Mouse (Mus musculus): ENCODE data around the gene Cys1. TPM values are rescaled to one million over a fixed set of nuclear protein-coding genes. Genes with fewer than 3 reads are reported as not detected.

Gene Cys1
- total and polyA plus RNA-seq, 2 experiments from 2014 or later = 1.4 to 3.9 TPM

GRCm38 (mm10) chr12:24661100-24661499, 20.5 kb downstream of the Cys1 start:
- WGBS = 76% methylated on average over 4 of the region's 4 CpGs
- Histone ChIP-seq H3K27ac (no peak overlapping the region), H3K36me3 (ENCODE audit: insufficient read depth, low read length) (peaks cover 11% of the 10 kb centered on the region; the same call in 1 of the 2 replicates), H3K9me3 (ENCODE audit: low read length) (no peaks in the 10 kb centered on the region), H3K4me1 (ENCODE audit: insufficient read depth, low read length) (no peaks in the 10 kb centered on the region), H3K27me3 (ENCODE audit: insufficient read depth, low read length) (no peaks in the 10 kb centered on the region), H3K9ac (replicated peaks; ENCODE audit: low read length) (no peak overlapping the region), H3K4me2 (ENCODE audit: low read depth, low read length) (no peak overlapping the region), H3K4me3 (ENCODE audit: low read length) (no peak overlapping the region)
- no peak for ATAC-seq
- no peak for DNase-seq (ENCODE audit: low spot score)
- no peak for TF ChIP-seq CTCF (IDR thresholded peaks at IDR 0.05; ENCODE audit: low read depth)

- no peak for TF ChIP-seq CTCF (IDR thresholded peaks at IDR 0.05; ENCODE audit: low read depth)
- Histone ChIP-seq H3K9ac (replicated peaks; ENCODE audit: low read length) (no peak overlapping the region), H3K36me3 (ENCODE audit: insufficient read depth, low read length) (peaks cover 23% of the 10 kb centered on the region; the same call in 1 of the 2 replicates), H3K9me3 (ENCODE audit: low read length) (no peaks in the 10 kb centered on the region), H3K4me1 (ENCODE audit: insufficient read depth, low read length) (no peaks in the 10 kb centered on the region; the same call in 1 of the 2 replicates), H3K4me2 (ENCODE audit: low read depth, low read length) (no peak overlapping the region), H3K27ac (no peak overlapping the region), H3K27me3 (ENCODE audit: insufficient read depth, low read length) (no peaks in the 10 kb centered on the region), H3K4me3 (ENCODE audit: low read length) (no peak overlapping the region)
- WGBS = 86% methylated on average over 9 of the region's 9 CpGs
- 0 out of 2 replicates have a peak, but pooled peaks have one; percentile 16 for ATAC-seq
- DNase-seq (ENCODE audit: low spot score) = no peak
Measured at GRCm38 (mm10) chr12:24659923-24660322, 21.7 kb downstream of the Cys1 start.

GRCm38 (mm10) chr12:24658998-24659397, 22.6 kb downstream of the Cys1 start:
- H3K36me3 ChIP-seq (ENCODE audit: insufficient read depth, low read length) = peaks cover 28% of the 10 kb centered on the region; the same call in 1 of the 2 replicates
- H3K4me3 ChIP-seq (ENCODE audit: low read length) = no peak overlapping the region
- H3K27ac ChIP-seq = no peak overlapping the region
- no peak overlapping the region for H3K4me2 ChIP-seq (ENCODE audit: low read depth, low read length)
- 88% methylated on average over 4 of the region's 4 CpGs for WGBS
- no peaks in the 10 kb centered on the region for H3K27me3 ChIP-seq (ENCODE audit: insufficient read depth, low read length)
- no peaks in the 10 kb centered on the region for H3K9me3 ChIP-seq (ENCODE audit: low read length)
- no peaks in the 10 kb centered on the region; the same call in 1 of the 2 replicates for H3K4me1 ChIP-seq (ENCODE audit: insufficient read depth, low read length)
- ATAC-seq (no peak), DNase-seq (ENCODE audit: low spot score) (no peak)
- no peak overlapping the region for H3K9ac ChIP-seq (replicated peaks; ENCODE audit: low read length)
- TF ChIP-seq CTCF (IDR thresholded peaks at IDR 0.05; ENCODE audit: low read depth) = no peak

GRCm38 (mm10) chr12:24656436-24656835, 25.2 kb downstream of the Cys1 start:
- H3K9ac ChIP-seq (replicated peaks; ENCODE audit: low read length) = no peak overlapping the region
- H3K27me3 ChIP-seq (ENCODE audit: insufficient read depth, low read length) = no peaks in the 10 kb centered on the region
- DNase-seq (ENCODE audit: low spot score) (no peak), ATAC-seq (no peak)
- H3K4me3 ChIP-seq (ENCODE audit: low read length) = no peak overlapping the region
- H3K4me1 ChIP-seq (ENCODE audit: insufficient read depth, low read length) = peaks cover 5% of the 10 kb centered on the region; the same call in 1 of the 2 replicates
- H3K9me3 ChIP-seq (ENCODE audit: low read length) = no peaks in the 10 kb centered on the region
- no peak; the same call in 1 of the 2 replicates for TF ChIP-seq CTCF (IDR thresholded peaks at IDR 0.05; ENCODE audit: low read depth)
- WGBS = 52% methylated on average over 3 of the region's 3 CpGs
- peaks cover 28% of the 10 kb centered on the region; the same call in 1 of the 2 replicates for H3K36me3 ChIP-seq (ENCODE audit: insufficient read depth, low read length)
- H3K27ac ChIP-seq = no peak overlapping the region
- peak overlapping the region; percentile 30 for H3K4me2 ChIP-seq (ENCODE audit: low read depth, low read length)

GRCm38 (mm10) chr12:24654065-24654862, 27.3 kb downstream of the Cys1 start:
- H3K4me2 ChIP-seq (ENCODE audit: low read depth, low read length) = no peak overlapping the region
- WGBS = 76% methylated on average over 16 of the region's 16 CpGs
- ATAC-seq (no peak), DNase-seq (ENCODE audit: low spot score) (no peak)
- no peaks in the 10 kb centered on the region for H3K9me3 ChIP-seq (ENCODE audit: low read length)
- H3K4me1 ChIP-seq (ENCODE audit: insufficient read depth, low read length) = peaks cover 9% of the 10 kb centered on the region; the same call in 1 of the 2 replicates
- H3K27me3 ChIP-seq (ENCODE audit: insufficient read depth, low read length) = no peaks in the 10 kb centered on the region
- peaks cover 19% of the 10 kb centered on the region; the same call in 1 of the 2 replicates for H3K36me3 ChIP-seq (ENCODE audit: insufficient read depth, low read length)
- TF ChIP-seq CTCF (IDR thresholded peaks at IDR 0.05; ENCODE audit: low read depth) = no peak
- no peak overlapping the region for H3K27ac ChIP-seq
- no peak overlapping the region for H3K4me3 ChIP-seq (ENCODE audit: low read length)
- H3K9ac ChIP-seq (replicated peaks; ENCODE audit: low read length) = no peak overlapping the region

GRCm38 (mm10) chr12:24651642-24652342, 29.8 kb downstream of the Cys1 start:
- no peaks in the 10 kb centered on the region for H3K9me3 ChIP-seq (ENCODE audit: low read length)
- peaks cover 9% of the 10 kb centered on the region; the same call in 1 of the 2 replicates for H3K4me1 ChIP-seq (ENCODE audit: insufficient read depth, low read length)
- peak overlapping the region; percentile 94 for H3K27ac ChIP-seq
- 4% methylated on average over 36 of the region's 36 CpGs for WGBS
- H3K36me3 ChIP-seq (ENCODE audit: insufficient read depth, low read length) = peaks cover 19% of the 10 kb centered on the region; the same call in 1 of the 2 replicates
- no peak for TF ChIP-seq CTCF (IDR thresholded peaks at IDR 0.05; ENCODE audit: low read depth)
- H3K9ac ChIP-seq (replicated peaks; ENCODE audit: low read length) = peak overlapping the region; percentile 95
- H3K4me3 ChIP-seq (ENCODE audit: low read length) = peak overlapping the region; percentile 86
- ATAC-seq (peak; percentile 78), DNase-seq (ENCODE audit: low spot score) (peak; percentile 93)
- peak overlapping the region; percentile 67 for H3K4me2 ChIP-seq (ENCODE audit: low read depth, low read length)
- no peaks in the 10 kb centered on the region for H3K27me3 ChIP-seq (ENCODE audit: insufficient read depth, low read length)

Measured in hindbrain, postnatal 0 days (tissue).